Mouse (Mus musculus): ENCODE measurements at regions not wholly inside any gene's neighbourhood (a gene's known extent, or its start where the extent isn't known, plus 50 kb on each side); places are given as distances from the start of the nearest gene placed in this dataset.

- peaks cover 9% of the 10 kb centered on the region for H3K27me3 ChIP-seq (replicated peaks)
- H3K4me1 ChIP-seq, result no peaks in the 10 kb centered on the region
- H3K9me3 ChIP-seq, result no peaks in the 10 kb centered on the region
- TF ChIP-seq FLI1 (IDR thresholded peaks at IDR 0.05; ENCODE audit: low read length) (no peak), GATA1 (IDR thresholded peaks at IDR 0.05; ENCODE audit: borderline replicate concordance, low read length) (no peak)
- H3K36me3 ChIP-seq (replicated peaks; ENCODE audit: low read length), result no peaks in the 10 kb centered on the region
- no peak overlapping the region for H3K4me3 ChIP-seq (replicated peaks)
Observed at GRCm38 (mm10) chr9:32815473-32815872, 179.5 kb downstream of the Ets1 start.

- Histone ChIP-seq H3K9me3 (no peaks in the 10 kb centered on the region), H3K36me3 (replicated peaks; ENCODE audit: low read length) (no peaks in the 10 kb centered on the region), H3K27me3 (replicated peaks) (peaks cover 11% of the 10 kb centered on the region), H3K4me1 (no peaks in the 10 kb centered on the region), H3K4me3 (replicated peaks) (no peak overlapping the region)
- TF ChIP-seq FLI1 (IDR thresholded peaks at IDR 0.05; ENCODE audit: low read length) (no peak), GATA1 (IDR thresholded peaks at IDR 0.05; ENCODE audit: borderline replicate concordance, low read length) (no peak)
Observed at GRCm38 (mm10) chr9:32816649-32817425, 180.8 kb downstream of the Ets1 start.

GRCm38 (mm10) chr9:32817442-32818358 is 181.7 kb downstream of the Ets1 start:
- H3K4me1 ChIP-seq, result no peaks in the 10 kb centered on the region
- H3K36me3 ChIP-seq (replicated peaks; ENCODE audit: low read length), result no peaks in the 10 kb centered on the region
- no peak for TF ChIP-seq GATA1 (IDR thresholded peaks at IDR 0.05; ENCODE audit: borderline replicate concordance, low read length)
- no peak for TF ChIP-seq FLI1 (IDR thresholded peaks at IDR 0.05; ENCODE audit: low read length)
- H3K27me3 ChIP-seq (replicated peaks), result peaks cover 11% of the 10 kb centered on the region
- H3K4me3 ChIP-seq (replicated peaks), result no peak overlapping the region
- no peaks in the 10 kb centered on the region for H3K9me3 ChIP-seq

- Histone ChIP-seq H3K27me3 (replicated peaks) (peaks cover 3% of the 10 kb centered on the region), H3K4me3 (replicated peaks) (no peak overlapping the region), H3K4me1 (no peaks in the 10 kb centered on the region), H3K36me3 (replicated peaks; ENCODE audit: low read length) (no peaks in the 10 kb centered on the region), H3K9me3 (no peaks in the 10 kb centered on the region)
- TF ChIP-seq FLI1 (IDR thresholded peaks at IDR 0.05; ENCODE audit: low read length) (no peak), GATA1 (IDR thresholded peaks at IDR 0.05; ENCODE audit: borderline replicate concordance, low read length) (no peak)
Observed at GRCm38 (mm10) chr9:32823439-32824133, 187.6 kb downstream of the Ets1 start.

GRCm38 (mm10) chr9:32824134-32824531 is 188.1 kb downstream of the Ets1 start:
- TF ChIP-seq FLI1 (IDR thresholded peaks at IDR 0.05; ENCODE audit: low read length) (no peak), GATA1 (IDR thresholded peaks at IDR 0.05; ENCODE audit: borderline replicate concordance, low read length) (no peak)
- H3K36me3 ChIP-seq (replicated peaks; ENCODE audit: low read length), result no peaks in the 10 kb centered on the region
- H3K4me1 ChIP-seq, result no peaks in the 10 kb centered on the region
- no peaks in the 10 kb centered on the region for H3K9me3 ChIP-seq
- no peak overlapping the region for H3K4me3 ChIP-seq (replicated peaks)
- peaks cover 3% of the 10 kb centered on the region for H3K27me3 ChIP-seq (replicated peaks)

- H3K4me1 ChIP-seq, result no peaks in the 10 kb centered on the region
- no peak overlapping the region for H3K4me3 ChIP-seq (replicated peaks)
- no peaks in the 10 kb centered on the region for H3K36me3 ChIP-seq (replicated peaks; ENCODE audit: low read length)
- TF ChIP-seq FLI1 (IDR thresholded peaks at IDR 0.05; ENCODE audit: low read length), result no peak
- no peak for TF ChIP-seq GATA1 (IDR thresholded peaks at IDR 0.05; ENCODE audit: borderline replicate concordance, low read length)
- no peaks in the 10 kb centered on the region for H3K9me3 ChIP-seq
- H3K27me3 ChIP-seq (replicated peaks), result peaks cover 4% of the 10 kb centered on the region
Observed at GRCm38 (mm10) chr9:32830268-32830891, 194.4 kb downstream of the Ets1 start.

- H3K4me3 ChIP-seq (replicated peaks), result no peak overlapping the region
- H3K27me3 ChIP-seq (replicated peaks), result peaks cover 9% of the 10 kb centered on the region
- TF ChIP-seq GATA1 (IDR thresholded peaks at IDR 0.05; ENCODE audit: borderline replicate concordance, low read length) (no peak), FLI1 (IDR thresholded peaks at IDR 0.05; ENCODE audit: low read length) (no peak)
- H3K9me3 ChIP-seq, result no peaks in the 10 kb centered on the region
- H3K36me3 ChIP-seq (replicated peaks; ENCODE audit: low read length), result no peaks in the 10 kb centered on the region
- H3K4me1 ChIP-seq, result no peaks in the 10 kb centered on the region
Observed at GRCm38 (mm10) chr9:32833373-32833772, 197.4 kb downstream of the Ets1 start.

GRCm38 (mm10) chr9:32834751-32835625 is 199.0 kb downstream of the Ets1 start:
- TF ChIP-seq FLI1 (IDR thresholded peaks at IDR 0.05; ENCODE audit: low read length) (no peak), GATA1 (IDR thresholded peaks at IDR 0.05; ENCODE audit: borderline replicate concordance, low read length) (no peak)

More at GRCm38 (mm10) chr9:32834751-32835625, 199.0 kb downstream of the Ets1 start:
- Histone ChIP-seq H3K9me3 (no peaks in the 10 kb centered on the region), H3K4me1 (no peaks in the 10 kb centered on the region), H3K4me3 (replicated peaks) (no peak overlapping the region), H3K27me3 (replicated peaks) (peaks cover 9% of the 10 kb centered on the region), H3K36me3 (replicated peaks; ENCODE audit: low read length) (no peaks in the 10 kb centered on the region)
